Comparison of ENCODE assay signal across 8 mouse cellular contexts in genomic region chr2:153649298-153650013, GRCm38 (mm10). TPM values are rescaled to one million over a fixed set of nuclear protein-coding genes. Genes with fewer than 3 reads are reported as not detected.
A peak's percentile ranks its signal among the peaks of the same experiment; 100 is the strongest.
DNase-seq lines count a peak whose midpoint lies in the region; ATAC-seq and TF ChIP-seq lines count a peak whose summit lies in the region.

Gene Dnmt3b (plus strand): TSS chr2:153649450.

- H3K9ac ChIP-seq in embryonic facial prominence, embryonic 12.5 days: peak within 1 kb of the TSS; percentile 75
- H3K9ac ChIP-seq in liver, embryonic 13.5 days: peak within 1 kb of the TSS; percentile 73
- peak within 1 kb of the TSS; percentile 74 for H3K9ac ChIP-seq in stomach, embryonic 14.5 days (replicated peaks; ENCODE audit: low read depth, low read length)

- peak within 1 kb of the TSS; percentile 55; the same call in 1 of the 2 replicates for H3K27ac ChIP-seq in embryonic facial prominence, embryonic 12.5 days
- H3K27ac ChIP-seq in heart, embryonic 10.5 days: peak within 1 kb of the TSS; percentile 94
- no peak within 1 kb of the TSS for H3K27ac ChIP-seq in liver, embryonic 13.5 days
- H3K27ac ChIP-seq in stomach, embryonic 14.5 days (ENCODE audit: low read length): no peak within 1 kb of the TSS

- H3K4me2 ChIP-seq in embryonic facial prominence, embryonic 12.5 days (replicated peaks): peak within 1 kb of the TSS; percentile 92
- H3K4me2 ChIP-seq in liver, embryonic 13.5 days: peak within 1 kb of the TSS; percentile 92
- peak within 1 kb of the TSS; percentile 91 for H3K4me2 ChIP-seq in myocyte (ENCODE audit: low read depth)
- peak within 1 kb of the TSS; percentile 94 for H3K4me2 ChIP-seq in stomach, embryonic 14.5 days (replicated peaks; ENCODE audit: low read depth, low read length)

- DNase-seq in CD4-positive helper T cell, adult 2 months (ENCODE audit: low read depth, low spot score): peak; percentile 62
- peak; percentile 68 for DNase-seq in adrenal gland, postnatal 25 days
- peak; percentile 78 for DNase-seq in heart, embryonic 10.5 days (ENCODE audit: low spot score)
- peak; percentile 38 to 39 for DNase-seq in kidney, adult 8-10 months
- peak; percentile 20 for DNase-seq in liver, embryonic 13.5 days

- H3K36me3 ChIP-seq in embryonic facial prominence, embryonic 12.5 days: no peaks in the 10 kb centered on the region
- no peaks in the 10 kb centered on the region for H3K36me3 ChIP-seq in heart, embryonic 10.5 days
- no peaks in the 10 kb centered on the region for H3K36me3 ChIP-seq in liver, embryonic 13.5 days
- no peaks in the 10 kb centered on the region for H3K36me3 ChIP-seq in myocyte (ENCODE audit: control insufficient read depth, insufficient read depth)
- no peaks in the 10 kb centered on the region for H3K36me3 ChIP-seq in stomach, embryonic 14.5 days (ENCODE audit: control insufficient read depth, insufficient read depth, low read length)

- H3ac ChIP-seq in myocyte (ENCODE audit: control insufficient read depth, insufficient read length): peak within 1 kb of the TSS; percentile 67

- TF ChIP-seq POLR2A in myocyte (IDR thresholded peaks at IDR 0.05; ENCODE audit: insufficient read length, low read depth): peak; percentile 45

- H3K4me3 ChIP-seq in embryonic facial prominence, embryonic 12.5 days: peak within 1 kb of the TSS; percentile 87
- peak within 1 kb of the TSS; percentile 92 for H3K4me3 ChIP-seq in heart, embryonic 10.5 days
- peak within 1 kb of the TSS; percentile 72 for H3K4me3 ChIP-seq in liver, embryonic 13.5 days (replicated peaks)
- H3K4me3 ChIP-seq in myocyte: peak within 1 kb of the TSS; percentile 35
- peak within 1 kb of the TSS; percentile 78 for H3K4me3 ChIP-seq in stomach, embryonic 14.5 days (ENCODE audit: low read depth, low read length)

- H3K27me3 ChIP-seq in embryonic facial prominence, embryonic 12.5 days: 0 out of 2 replicates have a peak, but pooled peaks cover 2% of the 10 kb centered on the region
- peaks cover 11% of the 10 kb centered on the region; the same call in 1 of the 2 replicates for H3K27me3 ChIP-seq in heart, embryonic 10.5 days (ENCODE audit: insufficient read depth, poor library complexity, severe bottlenecking)
- H3K27me3 ChIP-seq in liver, embryonic 13.5 days: peaks cover 34% of the 10 kb centered on the region
- H3K27me3 ChIP-seq in myocyte (ENCODE audit: control insufficient read depth, insufficient read depth, insufficient read length): no peaks in the 10 kb centered on the region
- H3K27me3 ChIP-seq in stomach, embryonic 14.5 days (ENCODE audit: control insufficient read depth, insufficient read depth, low read length): no peaks in the 10 kb centered on the region

- WGBS in embryonic facial prominence, embryonic 12.5 days: under 1% methylated on average over 89 of the region's 93 CpGs
- under 1% methylated on average over 89 of the region's 93 CpGs for WGBS in heart, embryonic 10.5 days
- WGBS in liver, embryonic 13.5 days (ENCODE audit: insufficient replicate concordance): under 1% methylated on average over 92 of the region's 93 CpGs
- WGBS in stomach, embryonic 14.5 days: under 1% methylated on average over 84 of the region's 93 CpGs

- H3K79me2 ChIP-seq in myocyte (ENCODE audit: control insufficient read depth, insufficient read depth): no peaks in the 10 kb centered on the region

- no peaks in the 10 kb centered on the region for H3K9me3 ChIP-seq in embryonic facial prominence, embryonic 12.5 days
- H3K9me3 ChIP-seq in heart, embryonic 10.5 days: no peaks in the 10 kb centered on the region
- no peaks in the 10 kb centered on the region for H3K9me3 ChIP-seq in liver, embryonic 13.5 days (replicated peaks)
- no peaks in the 10 kb centered on the region for H3K9me3 ChIP-seq in stomach, embryonic 14.5 days (ENCODE audit: control insufficient read depth, low read depth, low read length)

- H3K4me1 ChIP-seq in embryonic facial prominence, embryonic 12.5 days: peaks cover 9% of the 10 kb centered on the region
- H3K4me1 ChIP-seq in heart, embryonic 10.5 days: peaks cover 32% of the 10 kb centered on the region
- H3K4me1 ChIP-seq in liver, embryonic 13.5 days (replicated peaks): peaks cover 29% of the 10 kb centered on the region
- H3K4me1 ChIP-seq in stomach, embryonic 14.5 days (ENCODE audit: control insufficient read depth, insufficient read depth, low read length): peaks cover 10% of the 10 kb centered on the region; the same call in 1 of the 2 replicates

- peak; percentile 74 for ATAC-seq in embryonic facial prominence, embryonic 12.5 days (ENCODE audit: insufficient number of reproducible peaks, insufficient read depth, low FRiP score, low TSS enrichment)
- ATAC-seq in liver, embryonic 13.5 days (ENCODE audit: low read depth): peak; percentile 76
- ATAC-seq in stomach, embryonic 14.5 days (ENCODE audit: insufficient number of reproducible peaks, insufficient read depth, low FRiP score, low read depth): peak; percentile 87

TF ChIP-seq in myocyte, 11 proteins besides CTCF, POLR2A, EP300 and RAD21:
- TF ChIP-seq TCF3 (IDR thresholded peaks at IDR 0.05; ENCODE audit: insufficient read length, low read depth) (no peak), MAX (IDR thresholded peaks at IDR 0.05; ENCODE audit: low read depth) (no peak), E2F4 (IDR thresholded peaks at IDR 0.05; ENCODE audit: insufficient read depth) (peak; percentile 73), MYOG (IDR thresholded peaks at IDR 0.05; ENCODE audit: control insufficient read depth in 1 of 3, insufficient read depth in 1 of 3, insufficient read length in 2 of 3, low read depth in 2 of 3) (peak in 1 of 3 experiments; percentile 10), MYOD1 (IDR thresholded peaks at IDR 0.05; ENCODE audit: control insufficient read depth in 1 of 3, insufficient read length in 2 of 3, low read depth in 2 of 3) (peak in 2 of 3 experiments; percentile 3 to 38), USF1 (IDR thresholded peaks at IDR 0.05; ENCODE audit: low read depth) (no peak)

RNA-seq across cellular contexts. Expression of gene Dnmt3b, which starts in this region (rescaled TPM):
- total RNA-seq in adrenal gland, postnatal 25 days (2021): 4.2 and 4.4 TPM in 2 replicates
- 15.0 and 15.1 TPM in 2 replicates for polyA plus RNA-seq in embryonic facial prominence, embryonic 12.5 days (2016; fragmentation: Nextera tagmentation; extraction: Ambion mirVana)
- polyA plus RNA-seq in heart, embryonic 10.5 days (2016; fragmentation: Nextera tagmentation; extraction: Ambion mirVana): 10.2 and 17.0 TPM in 2 replicates
- polyA plus RNA-seq in liver, embryonic 13.5 days (2015; fragmentation: Nextera tagmentation; extraction: Ambion mirVana): 8.2 and 8.6 TPM in 2 replicates
- 0.62 TPM for polyA plus RNA-seq in myocyte (2012; fragmentation: generic; extraction: Trizol)
- polyA plus RNA-seq in stomach, embryonic 14.5 days (2014; fragmentation: Nextera tagmentation; extraction: Ambion mirVana): 10.6 and 12.8 TPM in 2 replicates

Comparison
In these comparisons a context has a peak if more than half of its experiments do, and no peak if none do; other contexts are left out.
1. DNase-seq: peak in every context shown above with its lines; median percentile 78 in heart, embryonic 10.5 days; 68 in adrenal gland, postnatal 25 days; 62 in CD4-positive helper T cell, adult 2 months; 38 in kidney, adult 8-10 months; 20 in liver, embryonic 13.5 days.
2. H3K27ac ChIP-seq: peak in embryonic facial prominence, embryonic 12.5 days (single experiment) and heart, embryonic 10.5 days (single experiment); none in liver, embryonic 13.5 days (single experiment) and stomach, embryonic 14.5 days (single experiment).
3. H3K4me3 ChIP-seq: peak in every context shown above with its lines; median percentile 92 in heart, embryonic 10.5 days; 87 in embryonic facial prominence, embryonic 12.5 days; 78 in stomach, embryonic 14.5 days; 72 in liver, embryonic 13.5 days; 35 in myocyte.
4. Peak in every context shown above with its lines, with median percentiles within 50 percentile points of each other: ATAC-seq, H3K4me2 ChIP-seq and H3K9ac ChIP-seq.